Mouse (Mus musculus): ENCODE data around the gene Plxnc1.

DNA sequence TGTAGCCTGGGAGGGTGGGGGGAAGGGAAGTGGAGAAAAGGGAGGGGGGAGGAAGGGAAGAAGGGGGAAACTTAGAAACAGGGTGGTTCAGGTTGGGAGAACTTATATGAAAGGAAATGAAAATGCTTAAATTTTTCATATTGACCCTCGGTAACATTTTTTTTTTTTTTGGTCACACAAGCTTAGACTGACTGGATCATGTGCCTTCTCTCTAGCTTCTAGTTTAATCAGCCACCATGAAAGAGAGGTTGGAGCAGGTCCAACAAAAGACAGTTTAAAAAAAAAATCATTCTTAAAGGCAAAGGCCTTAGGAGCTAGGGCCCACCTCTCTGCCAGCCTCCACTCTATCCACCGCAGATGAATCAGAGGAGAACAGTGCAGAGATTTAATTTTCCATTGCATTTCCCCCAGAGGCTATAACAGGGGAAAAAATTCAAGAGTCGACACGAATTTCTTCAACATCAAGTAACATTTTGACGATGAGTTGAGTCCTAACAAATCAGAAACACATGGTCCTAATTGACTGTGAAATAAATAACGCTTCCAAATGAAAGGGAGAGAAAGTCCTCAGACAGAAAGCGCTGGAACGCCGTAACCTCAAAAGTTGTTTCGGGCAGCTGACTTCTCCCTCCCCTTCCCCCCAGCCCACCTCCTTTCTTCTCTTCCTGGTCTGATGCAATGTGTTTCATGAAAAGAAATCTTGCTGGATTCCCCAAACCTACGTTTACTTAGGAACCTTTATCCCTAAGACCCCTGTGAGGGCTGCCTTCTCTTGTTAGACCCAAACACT is 120.5 kb downstream of the Plxnc1 start:
- TF ChIP-seq HCFC1 (IDR thresholded peaks at IDR 0.05; ENCODE audit: borderline replicate concordance, insufficient read depth, low read length) (no peak), ZC3H11A (IDR thresholded peaks at IDR 0.05; ENCODE audit: borderline replicate concordance, low read depth, low read length) (no peak)
